Mouse (Mus musculus): ENCODE results near the gene Idnk. TPM values are rescaled to one million over a fixed set of nuclear protein-coding genes. Genes with fewer than 3 reads are reported as not detected.

Idnk gene
- polyA plus RNA-seq, 1 experiment from 2014 or later: 37.9 TPM

GRCm38 (mm10) chr13:58194908-58195307, 37.5 kb downstream of the Idnk start:
- Histone ChIP-seq H3K4me2 (no peak overlapping the region), H3K9ac (ENCODE audit: low read depth, low read length) (no peak overlapping the region), H3K4me1 (replicated peaks; ENCODE audit: control insufficient read depth, insufficient read depth, low read length) (no peaks in the 10 kb centered on the region), H3K27me3 (replicated peaks; ENCODE audit: control insufficient read depth, insufficient read depth, low read length) (no peaks in the 10 kb centered on the region), H3K36me3 (ENCODE audit: control insufficient read depth, insufficient read depth, low read length) (peaks cover 28% of the 10 kb centered on the region), H3K9me3 (ENCODE audit: control insufficient read depth, low read length) (no peaks in the 10 kb centered on the region), H3K27ac (ENCODE audit: low read depth, low read length) (no peak overlapping the region), H3K4me3 (ENCODE audit: low read depth, low read length) (no peak overlapping the region)
- ATAC-seq (replicated peaks; ENCODE audit: low FRiP score) (no peak), DNase-seq (ENCODE audit: low spot score) (no peak)
- WGBS: 82% methylated on average over 3 of the region's 3 CpGs

- H3K4me3 ChIP-seq (ENCODE audit: low read depth, low read length): no peak overlapping the region
- ATAC-seq (replicated peaks; ENCODE audit: low FRiP score): no peak
- H3K4me2 ChIP-seq: no peak overlapping the region
- no peaks in the 10 kb centered on the region for H3K9me3 ChIP-seq (ENCODE audit: control insufficient read depth, low read length)
- H3K27me3 ChIP-seq (replicated peaks; ENCODE audit: control insufficient read depth, insufficient read depth, low read length): no peaks in the 10 kb centered on the region
- H3K27ac ChIP-seq (ENCODE audit: low read depth, low read length): no peak overlapping the region
- WGBS: 87% methylated on average over 3 of the region's 3 CpGs
- no peak for DNase-seq (ENCODE audit: low spot score)
- peaks cover 14% of the 10 kb centered on the region; the same call in 1 of the 2 replicates for H3K36me3 ChIP-seq (ENCODE audit: control insufficient read depth, insufficient read depth, low read length)
- H3K9ac ChIP-seq (ENCODE audit: low read depth, low read length): no peak overlapping the region
- no peaks in the 10 kb centered on the region for H3K4me1 ChIP-seq (replicated peaks; ENCODE audit: control insufficient read depth, insufficient read depth, low read length)
These were observed 39.8 kb downstream of the Idnk start for GRCm38 (mm10) chr13:58197211-58197610.

GRCm38 (mm10) chr13:58197981-58198640, 40.7 kb downstream of the Idnk start:
- Histone ChIP-seq H3K9me3 (ENCODE audit: control insufficient read depth, low read length) (no peaks in the 10 kb centered on the region), H3K4me3 (ENCODE audit: low read depth, low read length) (no peak overlapping the region), H3K9ac (ENCODE audit: low read depth, low read length) (no peak overlapping the region), H3K4me2 (no peak overlapping the region), H3K36me3 (ENCODE audit: control insufficient read depth, insufficient read depth, low read length) (peaks cover 9% of the 10 kb centered on the region; the same call in 1 of the 2 replicates), H3K27me3 (replicated peaks; ENCODE audit: control insufficient read depth, insufficient read depth, low read length) (no peaks in the 10 kb centered on the region), H3K27ac (ENCODE audit: low read depth, low read length) (no peak overlapping the region), H3K4me1 (replicated peaks; ENCODE audit: control insufficient read depth, insufficient read depth, low read length) (no peaks in the 10 kb centered on the region)
- ATAC-seq (replicated peaks; ENCODE audit: low FRiP score) (no peak), DNase-seq (ENCODE audit: low spot score) (no peak)
- 84% methylated on average over 7 of the region's 7 CpGs for WGBS

DNA sequence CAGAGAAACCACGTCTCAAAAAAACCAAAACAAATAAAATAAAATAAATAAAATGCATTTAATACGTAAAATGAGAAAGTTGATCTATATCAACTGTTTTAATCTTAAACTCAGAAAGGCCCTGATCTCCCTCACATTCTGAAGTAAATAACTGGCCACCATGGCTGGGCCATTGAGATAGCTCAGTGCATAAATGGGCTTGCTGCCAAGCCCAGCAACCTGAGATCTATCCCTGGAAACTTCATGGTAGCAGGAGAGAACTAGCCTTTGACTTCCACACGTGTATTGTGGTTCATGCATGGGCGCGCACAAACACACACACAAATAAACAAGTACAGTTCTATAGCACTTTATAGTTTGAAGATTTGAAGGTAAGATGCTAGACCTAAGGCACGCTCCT, 43.9 kb downstream of the Idnk start:
- H3K9me3 ChIP-seq (ENCODE audit: control insufficient read depth, low read length): no peaks in the 10 kb centered on the region
- WGBS: 86% methylated on average over 6 of the region's 6 CpGs

GRCm38 (mm10) chr13:58201908-58202307, 44.5 kb downstream of the Idnk start:
- no peak for DNase-seq (ENCODE audit: low spot score)
- H3K9ac ChIP-seq (ENCODE audit: low read depth, low read length): no peak overlapping the region
- ATAC-seq (replicated peaks; ENCODE audit: low FRiP score): no peak
- 0 out of 2 replicates have a peak, but pooled peaks cover 4% of the 10 kb centered on the region for H3K36me3 ChIP-seq (ENCODE audit: control insufficient read depth, insufficient read depth, low read length)
- 94% methylated on average over 3 of the region's 3 CpGs for WGBS
- H3K4me3 ChIP-seq (ENCODE audit: low read depth, low read length): no peak overlapping the region
- peaks cover 2% of the 10 kb centered on the region; the same call in 1 of the 2 replicates for H3K4me1 ChIP-seq (replicated peaks; ENCODE audit: control insufficient read depth, insufficient read depth, low read length)
- H3K27ac ChIP-seq (ENCODE audit: low read depth, low read length): no peak overlapping the region
- H3K27me3 ChIP-seq (replicated peaks; ENCODE audit: control insufficient read depth, insufficient read depth, low read length): no peaks in the 10 kb centered on the region
- H3K4me2 ChIP-seq: no peak overlapping the region
- H3K9me3 ChIP-seq (ENCODE audit: control insufficient read depth, low read length): no peaks in the 10 kb centered on the region

More for the DNA sequence above, 43.9 kb downstream of the Idnk start:
- H3K27me3 ChIP-seq (replicated peaks; ENCODE audit: control insufficient read depth, insufficient read depth, low read length): no peaks in the 10 kb centered on the region
- no peak overlapping the region for H3K4me2 ChIP-seq
- no peak overlapping the region for H3K4me3 ChIP-seq (ENCODE audit: low read depth, low read length)
- DNase-seq (ENCODE audit: low spot score): no peak
- no peak for ATAC-seq (replicated peaks; ENCODE audit: low FRiP score)
- H3K27ac ChIP-seq (ENCODE audit: low read depth, low read length): no peak overlapping the region
- 0 out of 2 replicates have a peak, but pooled peaks cover 4% of the 10 kb centered on the region for H3K36me3 ChIP-seq (ENCODE audit: control insufficient read depth, insufficient read depth, low read length)
- no peak overlapping the region for H3K9ac ChIP-seq (ENCODE audit: low read depth, low read length)
- peaks cover 2% of the 10 kb centered on the region; the same call in 1 of the 2 replicates for H3K4me1 ChIP-seq (replicated peaks; ENCODE audit: control insufficient read depth, insufficient read depth, low read length)

- H3K27me3 ChIP-seq (replicated peaks; ENCODE audit: control insufficient read depth, insufficient read depth, low read length): no peaks in the 10 kb centered on the region
- no peak overlapping the region for H3K9ac ChIP-seq (ENCODE audit: low read depth, low read length)
- no peak overlapping the region for H3K4me3 ChIP-seq (ENCODE audit: low read depth, low read length)
- 86% methylated on average over 1 of the region's 1 CpGs for WGBS
- DNase-seq (ENCODE audit: low spot score) (no peak), ATAC-seq (replicated peaks; ENCODE audit: low FRiP score) (no peak)
- no peaks in the 10 kb centered on the region for H3K36me3 ChIP-seq (ENCODE audit: control insufficient read depth, insufficient read depth, low read length)
- no peak overlapping the region for H3K27ac ChIP-seq (ENCODE audit: low read depth, low read length)
- H3K9me3 ChIP-seq (ENCODE audit: control insufficient read depth, low read length): no peaks in the 10 kb centered on the region
- H3K4me2 ChIP-seq: no peak overlapping the region
- H3K4me1 ChIP-seq (replicated peaks; ENCODE audit: control insufficient read depth, insufficient read depth, low read length): peaks cover 2% of the 10 kb centered on the region; the same call in 1 of the 2 replicates
These were observed 45.5 kb downstream of the Idnk start for GRCm38 (mm10) chr13:58202903-58203302.

DNA sequence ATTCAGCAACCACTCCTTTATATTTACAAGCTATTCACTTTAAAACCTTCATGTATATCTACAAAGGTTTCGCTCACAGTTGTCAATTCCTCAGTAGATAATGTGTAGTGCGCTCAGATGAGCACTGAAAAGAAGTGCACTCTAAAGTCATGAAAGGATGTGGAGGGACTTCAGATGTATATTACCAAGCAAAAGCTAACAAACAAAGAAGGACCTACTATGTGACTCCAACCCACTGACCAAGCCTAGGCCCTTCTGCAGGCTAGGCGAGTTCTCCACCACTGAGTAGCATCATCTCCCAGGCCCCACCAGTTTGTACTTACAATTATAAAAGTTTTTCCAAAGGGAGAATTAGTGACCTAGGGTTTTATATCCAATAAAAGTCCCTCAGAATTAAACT, 46.8 kb downstream of the Idnk start:
- DNase-seq (ENCODE audit: low spot score) (no peak), ATAC-seq (replicated peaks; ENCODE audit: low FRiP score) (no peak)
- peaks cover 2% of the 10 kb centered on the region; the same call in 1 of the 2 replicates for H3K4me1 ChIP-seq (replicated peaks; ENCODE audit: control insufficient read depth, insufficient read depth, low read length)
- no peaks in the 10 kb centered on the region for H3K27me3 ChIP-seq (replicated peaks; ENCODE audit: control insufficient read depth, insufficient read depth, low read length)
- H3K4me2 ChIP-seq: no peak overlapping the region
- H3K9me3 ChIP-seq (ENCODE audit: control insufficient read depth, low read length): no peaks in the 10 kb centered on the region
- no peaks in the 10 kb centered on the region for H3K36me3 ChIP-seq (ENCODE audit: control insufficient read depth, insufficient read depth, low read length)
- H3K4me3 ChIP-seq (ENCODE audit: low read depth, low read length): no peak overlapping the region
- 91% methylated on average over 3 of the region's 3 CpGs for WGBS
- H3K9ac ChIP-seq (ENCODE audit: low read depth, low read length): no peak overlapping the region
- H3K27ac ChIP-seq (ENCODE audit: low read depth, low read length): no peak overlapping the region

- WGBS: 59% methylated on average over 4 of the region's 4 CpGs
- DNase-seq (ENCODE audit: low spot score): no peak
- Histone ChIP-seq H3K4me1 (replicated peaks; ENCODE audit: control insufficient read depth, insufficient read depth, low read length) (peaks cover 2% of the 10 kb centered on the region; the same call in 1 of the 2 replicates), H3K36me3 (ENCODE audit: control insufficient read depth, insufficient read depth, low read length) (no peaks in the 10 kb centered on the region), H3K9ac (ENCODE audit: low read depth, low read length) (no peak overlapping the region), H3K27ac (ENCODE audit: low read depth, low read length) (no peak overlapping the region), H3K4me3 (ENCODE audit: low read depth, low read length) (no peak overlapping the region), H3K9me3 (ENCODE audit: control insufficient read depth, low read length) (no peaks in the 10 kb centered on the region), H3K4me2 (no peak overlapping the region), H3K27me3 (replicated peaks; ENCODE audit: control insufficient read depth, insufficient read depth, low read length) (no peaks in the 10 kb centered on the region)
- no peak for ATAC-seq (replicated peaks; ENCODE audit: low FRiP score)
These were observed 47.5 kb downstream of the Idnk start for GRCm38 (mm10) chr13:58204986-58205385.

DNA sequence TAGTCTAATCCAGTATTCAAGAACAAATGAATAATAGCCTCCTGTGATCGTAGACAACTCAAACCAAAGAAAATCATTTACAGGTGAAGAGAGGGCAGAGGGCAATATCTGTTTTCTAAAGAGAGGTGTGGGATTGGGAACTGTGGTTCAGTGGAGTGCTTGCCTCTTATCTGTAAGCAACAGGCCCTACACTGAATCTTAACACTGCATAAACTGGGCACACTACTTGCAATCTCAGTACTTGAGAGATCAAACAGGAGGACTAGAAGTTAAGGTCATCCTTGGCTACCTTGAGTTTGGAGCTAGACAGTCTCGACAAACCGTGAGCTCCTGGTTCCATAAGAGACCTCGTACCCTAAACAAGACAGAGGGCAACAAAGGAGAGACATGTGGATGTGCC, 48.6 kb downstream of the Idnk start:
- no peak overlapping the region for H3K27ac ChIP-seq (ENCODE audit: low read depth, low read length)
- H3K9me3 ChIP-seq (ENCODE audit: control insufficient read depth, low read length): no peaks in the 10 kb centered on the region
- 83% methylated on average over 4 of the region's 4 CpGs for WGBS
- no peak for DNase-seq (ENCODE audit: low spot score)
- H3K4me2 ChIP-seq: no peak overlapping the region
- no peak for ATAC-seq (replicated peaks; ENCODE audit: low FRiP score)
- no peaks in the 10 kb centered on the region for H3K27me3 ChIP-seq (replicated peaks; ENCODE audit: control insufficient read depth, insufficient read depth, low read length)
- no peak overlapping the region for H3K9ac ChIP-seq (ENCODE audit: low read depth, low read length)
- H3K4me3 ChIP-seq (ENCODE audit: low read depth, low read length): no peak overlapping the region
- peaks cover 2% of the 10 kb centered on the region; the same call in 1 of the 2 replicates for H3K4me1 ChIP-seq (replicated peaks; ENCODE audit: control insufficient read depth, insufficient read depth, low read length)
- H3K36me3 ChIP-seq (ENCODE audit: control insufficient read depth, insufficient read depth, low read length): no peaks in the 10 kb centered on the region

All from liver, embryonic 11.5 days (tissue).